Mouse (Mus musculus) kidney, embryonic 14.5 days (tissue): Measurements from ENCODE around the gene Selenof. TPM values are rescaled to one million over a fixed set of nuclear protein-coding genes. Genes with fewer than 3 reads are reported as not detected.

Source experiments
- ATAC-seq: fragments of 200-750 bp; cut with Nextera tagmentation; 2 replicates; pipeline ENCODE4 v1.8.0; 2017; ENCODE audit warnings: moderate number of reproducible peaks, mild to moderate bottlenecking, moderate TSS enrichment, moderate library complexity; ENCODE audit not compliant: low FRiP score, low TSS enrichment
- H3K27ac ChIP-seq: fragments of 300-500 bp; sonication (generic); 2 replicates; pipeline ENCODE4 v1.5.1; 2014; ENCODE audit warnings: low read depth, mild to moderate bottlenecking, low read length, moderate library complexity, mixed read lengths
- H3K27me3 ChIP-seq: fragments of 300-500 bp; sonication (generic); 2 replicates; pipeline ENCODE4 v1.6.1; 2014; ENCODE audit warnings: mild to moderate bottlenecking, low read length; ENCODE audit not compliant: control insufficient read depth, insufficient read depth
- H3K36me3 ChIP-seq: fragments of 300-500 bp; sonication (generic); 2 replicates; pipeline ENCODE4 v1.6.1; 2014; ENCODE audit warnings: low read length, mixed read lengths; ENCODE audit not compliant: control insufficient read depth, insufficient read depth
- H3K4me1 ChIP-seq: fragments of 300-500 bp; sonication (generic); 2 replicates; pipeline ENCODE4 v1.6.1; 2014; ENCODE audit warnings: low read length, mixed read lengths; ENCODE audit not compliant: control insufficient read depth, insufficient read depth
- H3K4me2 ChIP-seq: fragments of 300-500 bp; sonication (generic); replicated peaks from 2 replicates; pipeline ENCODE4 v1.6.1; 2014; ENCODE audit warnings: low read depth, mild to moderate bottlenecking, low read length
- H3K4me3 ChIP-seq: fragments of 300-500 bp; sonication (generic); 2 replicates; pipeline ENCODE4 v1.5.1; 2014; ENCODE audit warnings: mild to moderate bottlenecking, low read length
- H3K9ac ChIP-seq: fragments of 300-500 bp; sonication (generic); 2 replicates; pipeline ENCODE4 v1.6.1; 2014; ENCODE audit warnings: low read depth, mild to moderate bottlenecking, low read length, moderate library complexity
- H3K9me3 ChIP-seq: fragments of 300-500 bp; sonication (generic); 2 replicates; pipeline ENCODE4 v1.6.1; 2016; ENCODE audit warnings: low read length; ENCODE audit not compliant: control insufficient read depth
- WGBS: fragments of 180-500 bp; shearing (Covaris S2); extraction: QIAGEN DNeasy Blood & Tissue Kit; methylation state at CpG from one replicate; pipeline ENCODE4 v1.1.7; 2014; 5-methylcytosine and 5-hydroxymethylcytosine counted together
- polyA plus RNA-seq: library from polyadenylated mRNA; unstranded; fragments of >200 nt; fragmentation: Nextera tagmentation; extraction: Ambion mirVana; gene quantifications from 2 replicates; pipeline ENCODE4 v1.2.1, GENCODE M21; 2014

Gene Selenof
- polyA plus RNA-seq, 1 experiment from 2014 or later = 515 TPM

DNA sequence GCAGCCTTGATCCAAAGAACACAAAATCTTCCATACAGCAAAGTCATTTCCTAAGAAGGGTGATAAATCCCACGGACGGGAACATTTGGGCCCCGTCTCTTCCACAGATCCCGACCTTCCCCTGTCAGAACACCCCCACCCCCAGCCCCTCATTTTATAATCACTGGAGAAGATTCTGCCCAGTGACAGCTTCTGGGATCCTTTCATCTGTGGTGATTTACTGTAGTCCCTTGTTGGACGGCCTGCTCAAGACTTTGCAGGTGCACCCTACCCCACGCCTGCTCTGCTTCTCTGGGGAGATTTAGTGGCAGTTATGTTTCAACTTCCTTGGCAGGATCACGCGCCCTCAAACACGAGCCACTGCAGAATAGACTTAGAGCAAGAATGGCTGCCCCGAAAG is 44.6 kb downstream of the Selenof start:
- H3K27ac ChIP-seq = no peak overlapping the region

DNA sequence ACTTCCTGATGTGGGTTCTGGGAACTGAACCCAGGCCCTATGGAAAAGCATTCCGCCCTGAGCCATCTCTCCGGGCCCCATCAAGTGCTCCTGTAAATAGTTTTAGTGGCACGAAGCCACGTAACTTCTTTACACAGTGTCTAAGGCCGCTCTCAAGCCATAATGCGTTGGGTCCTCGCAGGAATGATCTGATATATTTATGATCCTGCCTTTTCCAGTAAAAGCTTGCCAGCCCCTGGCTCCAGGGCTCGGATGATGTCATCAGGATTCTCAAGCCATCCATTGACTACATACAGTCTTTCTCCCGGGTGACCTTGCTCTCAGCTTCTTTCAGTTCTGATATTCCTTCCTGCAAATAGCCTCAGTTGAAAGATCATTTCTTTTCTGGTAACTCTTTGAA is 45.4 kb downstream of the Selenof start:
- H3K27ac ChIP-seq = no peak overlapping the region
- peak; percentile 14; the same call in 1 of the 2 replicates for ATAC-seq
- no peaks in the 10 kb centered on the region for H3K36me3 ChIP-seq
- 58% methylated on average over 9 of the region's 9 CpGs for WGBS
- no peak overlapping the region for H3K4me3 ChIP-seq
- H3K4me1 ChIP-seq = peaks cover 16% of the 10 kb centered on the region; the same call in 1 of the 2 replicates
- no peak overlapping the region for H3K9ac ChIP-seq
- H3K9me3 ChIP-seq = peaks cover 4% of the 10 kb centered on the region
- H3K27me3 ChIP-seq = no peaks in the 10 kb centered on the region
- H3K4me2 ChIP-seq = no peak overlapping the region

More for the DNA sequence above, 44.6 kb downstream of the Selenof start:
- peaks cover 16% of the 10 kb centered on the region; the same call in 1 of the 2 replicates for H3K4me1 ChIP-seq
- no peak overlapping the region for H3K4me3 ChIP-seq
- WGBS = 21% methylated on average over 10 of the region's 10 CpGs
- H3K36me3 ChIP-seq = no peaks in the 10 kb centered on the region
- H3K4me2 ChIP-seq = no peak overlapping the region
- ATAC-seq = peak; percentile 73
- no peak overlapping the region for H3K9ac ChIP-seq
- H3K27me3 ChIP-seq = no peaks in the 10 kb centered on the region
- H3K9me3 ChIP-seq = peaks cover 4% of the 10 kb centered on the region

- no peak overlapping the region for H3K9ac ChIP-seq
- peaks cover 9% of the 10 kb centered on the region; the same call in 1 of the 2 replicates for H3K4me1 ChIP-seq
- peak; percentile 88 for ATAC-seq
- H3K27ac ChIP-seq = no peak overlapping the region
- no peak overlapping the region for H3K4me2 ChIP-seq
- no peaks in the 10 kb centered on the region for H3K27me3 ChIP-seq
- WGBS = 68% methylated on average over 8 of the region's 8 CpGs
- H3K9me3 ChIP-seq = peaks cover 4% of the 10 kb centered on the region
- no peak overlapping the region for H3K4me3 ChIP-seq
- H3K36me3 ChIP-seq = no peaks in the 10 kb centered on the region
These were observed 46.7 kb downstream of the Selenof start for GRCm38 (mm10) chr3:144616654-144617425.

- no peaks in the 10 kb centered on the region for H3K27me3 ChIP-seq
- WGBS = 82% methylated on average over 10 of the region's 10 CpGs
- H3K9me3 ChIP-seq = peaks cover 6% of the 10 kb centered on the region
- peaks cover 9% of the 10 kb centered on the region; the same call in 1 of the 2 replicates for H3K4me1 ChIP-seq
- no peaks in the 10 kb centered on the region for H3K36me3 ChIP-seq
- ATAC-seq = no peak
- no peak overlapping the region for H3K27ac ChIP-seq
- no peak overlapping the region for H3K4me2 ChIP-seq
- H3K4me3 ChIP-seq = no peak overlapping the region
- H3K9ac ChIP-seq = no peak overlapping the region
These were observed 47.6 kb downstream of the Selenof start for GRCm38 (mm10) chr3:144617633-144618180.

DNA sequence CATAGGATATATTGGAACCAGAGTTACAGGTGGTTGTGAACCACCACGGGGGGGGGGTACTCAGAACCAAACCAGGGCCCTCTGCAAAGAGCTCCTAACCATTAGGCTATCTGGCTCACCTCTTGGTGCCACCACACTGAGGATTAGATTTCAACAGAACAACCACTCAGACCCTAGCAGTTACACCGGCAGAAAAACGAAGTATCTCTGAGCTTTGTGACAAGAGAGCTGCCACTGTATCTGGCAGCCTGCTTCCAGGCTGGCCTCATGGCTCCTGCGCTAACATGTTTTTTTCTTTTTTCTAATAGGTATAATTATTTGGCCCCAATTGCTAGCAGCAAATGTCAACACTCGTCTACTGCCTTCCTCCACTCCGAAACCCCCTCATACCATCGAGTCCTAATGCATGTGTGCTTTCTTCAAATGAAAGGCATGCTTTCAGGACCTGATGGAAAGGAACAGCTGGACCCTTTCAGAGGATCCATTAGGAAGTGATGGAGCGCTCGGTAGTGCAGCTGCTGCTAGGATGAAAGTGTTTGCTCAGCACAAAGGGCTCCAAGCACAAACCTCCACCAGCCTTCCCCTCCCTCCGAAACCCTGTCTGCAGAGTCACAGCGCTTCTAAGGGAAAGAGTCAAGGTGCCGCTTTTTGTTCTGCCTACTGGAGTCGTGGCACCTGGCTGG is 53.0 kb downstream of the Selenof start:
- Histone ChIP-seq H3K36me3 (no peaks in the 10 kb centered on the region), H3K4me3 (no peak overlapping the region), H3K27me3 (no peaks in the 10 kb centered on the region), H3K9me3 (peaks cover 13% of the 10 kb centered on the region), H3K4me1 (no peaks in the 10 kb centered on the region), H3K27ac (no peak overlapping the region), H3K9ac (no peak overlapping the region), H3K4me2 (no peak overlapping the region)
- ATAC-seq = 0 out of 2 replicates have a peak, but pooled peaks have one; percentile 57
- WGBS = 60% methylated on average over 13 of the region's 13 CpGs

DNA sequence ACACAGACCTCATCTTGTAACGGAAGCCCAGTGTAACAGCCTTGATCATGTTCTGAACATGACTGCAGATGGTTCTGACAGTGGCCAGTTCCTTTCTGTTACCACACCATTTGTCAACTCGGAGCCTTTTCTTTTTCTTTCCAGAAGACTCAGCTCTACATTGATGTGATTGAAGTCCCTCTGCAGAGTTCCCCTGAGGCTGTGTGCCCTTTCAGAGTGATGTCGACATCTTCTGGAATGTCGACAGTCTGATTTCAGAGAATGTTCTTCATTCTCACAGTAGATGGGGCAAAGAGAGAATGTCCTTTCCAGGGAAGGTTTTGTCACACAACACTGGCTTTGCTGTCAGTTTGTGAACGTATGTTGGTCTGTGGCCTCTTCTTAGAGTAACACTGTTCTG is 55.6 kb downstream of the Selenof start:
- H3K9ac ChIP-seq = no peak overlapping the region
- WGBS = 88% methylated on average over 5 of the region's 5 CpGs
- no peak for ATAC-seq
- H3K27me3 ChIP-seq = no peaks in the 10 kb centered on the region
- H3K4me3 ChIP-seq = no peak overlapping the region
- no peaks in the 10 kb centered on the region for H3K4me1 ChIP-seq
- peaks cover 10% of the 10 kb centered on the region for H3K9me3 ChIP-seq
- H3K4me2 ChIP-seq = no peak overlapping the region
- H3K36me3 ChIP-seq = no peaks in the 10 kb centered on the region
- no peak overlapping the region for H3K27ac ChIP-seq

GRCm38 (mm10) chr3:144628005-144628914 is 58.2 kb downstream of the Selenof start:
- WGBS = 66% methylated on average over 11 of the region's 11 CpGs
- no peaks in the 10 kb centered on the region for H3K27me3 ChIP-seq
- H3K27ac ChIP-seq = no peak overlapping the region
- no peaks in the 10 kb centered on the region for H3K4me1 ChIP-seq
- no peak overlapping the region for H3K4me3 ChIP-seq
- H3K4me2 ChIP-seq = no peak overlapping the region
- no peaks in the 10 kb centered on the region for H3K36me3 ChIP-seq
- H3K9ac ChIP-seq = no peak overlapping the region
- no peak for ATAC-seq
- H3K9me3 ChIP-seq = peaks cover 4% of the 10 kb centered on the region; the same call in 1 of the 2 replicates

GRCm38 (mm10) chr3:144628915-144629230 is 58.8 kb downstream of the Selenof start:
- peaks cover 4% of the 10 kb centered on the region; the same call in 1 of the 2 replicates for H3K9me3 ChIP-seq
- no peak overlapping the region for H3K27ac ChIP-seq
- 73% methylated on average over 3 of the region's 3 CpGs for WGBS
- no peak overlapping the region for H3K4me3 ChIP-seq
- no peak for ATAC-seq
- no peak overlapping the region for H3K9ac ChIP-seq
- no peaks in the 10 kb centered on the region for H3K36me3 ChIP-seq
- no peaks in the 10 kb centered on the region for H3K27me3 ChIP-seq
- H3K4me2 ChIP-seq = no peak overlapping the region
- H3K4me1 ChIP-seq = no peaks in the 10 kb centered on the region
